Mouse (Mus musculus): Measurements from ENCODE around the gene Prkca.

DNA sequence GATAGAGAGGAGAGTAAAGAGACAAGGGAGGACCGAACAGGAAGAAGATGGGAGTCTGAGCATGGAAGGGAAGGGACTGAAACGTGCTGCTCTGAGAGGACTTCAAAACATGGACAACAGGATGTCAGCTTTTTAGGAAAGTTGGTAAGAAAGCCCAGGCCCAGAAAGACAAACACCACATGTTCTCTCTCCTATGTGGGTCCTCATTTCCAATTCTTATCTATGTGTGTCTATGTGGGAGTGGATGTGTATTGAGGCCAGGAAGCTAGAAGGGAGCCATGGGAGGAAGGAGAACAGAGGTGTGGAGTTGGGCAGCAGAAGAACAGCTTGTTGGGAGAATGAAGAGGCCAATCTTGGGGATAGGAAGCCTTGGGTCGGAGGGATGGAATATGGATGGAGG is 154.4 kb downstream of the Prkca start:
- TF ChIP-seq POLR2A (IDR thresholded peaks at IDR 0.05; ENCODE audit: insufficient read depth, low read depth, low read length) (no peak), CTCF (IDR thresholded peaks at IDR 0.05) (no peak)

Measured in heart, adult 2 months (tissue).